Mouse (Mus musculus) heart, embryonic 15.5 days (tissue): Measurements from ENCODE around the gene Rpl23a. TPM values are rescaled to one million over a fixed set of nuclear protein-coding genes. Genes with fewer than 3 reads are reported as not detected.

Experiments
- ATAC-seq: fragments of 200-750 bp; cut with Nextera tagmentation; replicated peaks from 2 replicates; pipeline ENCODE4 v1.8.0; 2017; ENCODE audit warnings: low read depth, moderate TSS enrichment; ENCODE audit not compliant: insufficient number of reproducible peaks, insufficient read depth, low FRiP score
- H3K27ac ChIP-seq: fragments of 300-500 bp; sonication (generic); 2 replicates; pipeline ENCODE4 v1.5.1; 2015; ENCODE audit warnings: mild to moderate bottlenecking, inconsistent platforms
- H3K27me3 ChIP-seq: fragments of 300-500 bp; sonication (generic); 2 replicates; pipeline ENCODE4 v1.6.1; 2015; ENCODE audit warnings: inconsistent platforms
- H3K36me3 ChIP-seq: fragments of 300-500 bp; sonication (generic); 2 replicates; pipeline ENCODE4 v1.6.1; 2015; ENCODE audit warnings: mild to moderate bottlenecking, inconsistent platforms
- H3K4me1 ChIP-seq: fragments of 300-500 bp; sonication (generic); replicated peaks from 2 replicates; pipeline ENCODE4 v1.6.1; 2015; ENCODE audit warnings: inconsistent platforms
- H3K4me2 ChIP-seq: fragments of 300-500 bp; sonication (generic); 2 replicates; pipeline ENCODE4 v1.6.1; 2015; ENCODE audit warnings: inconsistent platforms, mild to moderate bottlenecking, moderate library complexity
- H3K4me3 ChIP-seq: fragments of 300-500 bp; sonication (generic); 2 replicates; pipeline ENCODE4 v1.5.1; 2015; ENCODE audit warnings: mild to moderate bottlenecking, inconsistent platforms
- H3K9ac ChIP-seq: fragments of 300-500 bp; sonication (generic); 2 replicates; pipeline ENCODE4 v1.6.1; 2015; ENCODE audit warnings: mild to moderate bottlenecking, inconsistent platforms
- H3K9me3 ChIP-seq: fragments of 300-500 bp; sonication (generic); replicated peaks from 2 replicates; pipeline ENCODE4 v1.6.1; 2016; ENCODE audit warnings: inconsistent platforms
- WGBS: fragments of 180-500 bp; shearing (Covaris S2); methylation state at CpG from one replicate; pipeline ENCODE4 v1.1.7; 2015; ENCODE audit warnings: mixed read lengths; 5-methylcytosine and 5-hydroxymethylcytosine counted together
- polyA plus RNA-seq: library from polyadenylated mRNA; unstranded; fragments of >200 nt; fragmentation: Nextera tagmentation; extraction: Ambion mirVana; gene quantifications from 2 replicates; pipeline ENCODE4 v1.2.1, GENCODE M21; 2015

The Rpl23a gene
- polyA plus RNA-seq, 1 experiment from 2014 or later: 816 TPM

- peaks cover 67% of the 10 kb centered on the region for H3K36me3 ChIP-seq
- no peak overlapping the region for H3K4me2 ChIP-seq
- H3K4me3 ChIP-seq: no peak overlapping the region
- peaks cover 12% of the 10 kb centered on the region; the same call in 1 of the 2 replicates for H3K4me1 ChIP-seq
- WGBS: 81% methylated on average over 5 of the region's 5 CpGs
- no peak for ATAC-seq
- H3K9me3 ChIP-seq: no peaks in the 10 kb centered on the region
- no peaks in the 10 kb centered on the region for H3K27me3 ChIP-seq
- no peak overlapping the region for H3K27ac ChIP-seq
- no peak overlapping the region for H3K9ac ChIP-seq
These were observed 27.7 kb downstream of the Rpl23a start for GRCm38 (mm10) chr11:78155674-78156073.

GRCm38 (mm10) chr11:78153778-78154177 lies 29.6 kb downstream of the Rpl23a start:
- Histone ChIP-seq H3K27ac (no peak overlapping the region), H3K9ac (no peak overlapping the region), H3K4me1 (0 out of 2 replicates have a peak, but pooled peaks cover 7% of the 10 kb centered on the region), H3K36me3 (peaks cover 65% of the 10 kb centered on the region), H3K4me2 (no peak overlapping the region), H3K9me3 (no peaks in the 10 kb centered on the region), H3K4me3 (no peak overlapping the region), H3K27me3 (no peaks in the 10 kb centered on the region)
- no peak for ATAC-seq
- WGBS: 82% methylated on average over 13 of the region's 13 CpGs

GRCm38 (mm10) chr11:78152299-78153231 lies 30.8 kb downstream of the Rpl23a start:
- H3K36me3 ChIP-seq: peaks cover 62% of the 10 kb centered on the region
- no peaks in the 10 kb centered on the region for H3K9me3 ChIP-seq
- 0 out of 2 replicates have a peak, but pooled peaks cover 7% of the 10 kb centered on the region for H3K4me1 ChIP-seq
- H3K27ac ChIP-seq: peak overlapping the region; percentile 34
- 62% methylated on average over 9 of the region's 9 CpGs for WGBS
- no peak overlapping the region for H3K9ac ChIP-seq
- no peak overlapping the region for H3K4me2 ChIP-seq
- ATAC-seq: 0 out of 2 replicates have a peak, but pooled peaks have one; percentile 15
- H3K4me3 ChIP-seq: no peak overlapping the region
- no peaks in the 10 kb centered on the region for H3K27me3 ChIP-seq

- 36% methylated on average over 1 of the region's 1 CpGs for WGBS
- Histone ChIP-seq H3K27ac (no peak overlapping the region), H3K36me3 (peaks cover 62% of the 10 kb centered on the region), H3K27me3 (no peaks in the 10 kb centered on the region), H3K4me1 (0 out of 2 replicates have a peak, but pooled peaks cover 7% of the 10 kb centered on the region), H3K4me2 (no peak overlapping the region), H3K9ac (no peak overlapping the region), H3K9me3 (no peaks in the 10 kb centered on the region), H3K4me3 (no peak overlapping the region)
- ATAC-seq: no peak
These were observed 32.2 kb downstream of the Rpl23a start for GRCm38 (mm10) chr11:78151161-78151560.

GRCm38 (mm10) chr11:78146707-78147543 lies 36.5 kb downstream of the Rpl23a start:
- Histone ChIP-seq H3K9me3 (no peaks in the 10 kb centered on the region), H3K4me2 (no peak overlapping the region), H3K27me3 (no peaks in the 10 kb centered on the region), H3K27ac (no peak overlapping the region), H3K36me3 (peaks cover 59% of the 10 kb centered on the region), H3K4me1 (peaks cover 2% of the 10 kb centered on the region; the same call in 1 of the 2 replicates), H3K9ac (no peak overlapping the region), H3K4me3 (no peak overlapping the region)
- 86% methylated on average over 6 of the region's 6 CpGs for WGBS
- no peak for ATAC-seq

- Histone ChIP-seq H3K4me3 (no peak overlapping the region), H3K9me3 (no peaks in the 10 kb centered on the region), H3K27me3 (no peaks in the 10 kb centered on the region), H3K27ac (no peak overlapping the region), H3K36me3 (peaks cover 56% of the 10 kb centered on the region), H3K4me1 (peaks cover 10% of the 10 kb centered on the region; the same call in 1 of the 2 replicates), H3K4me2 (no peak overlapping the region), H3K9ac (no peak overlapping the region)
- 92% methylated on average over 5 of the region's 5 CpGs for WGBS
- ATAC-seq: no peak
These were observed 37.2 kb downstream of the Rpl23a start for GRCm38 (mm10) chr11:78146168-78146567.

GRCm38 (mm10) chr11:78143520-78143919 lies 39.9 kb downstream of the Rpl23a start:
- Histone ChIP-seq H3K9ac (no peak overlapping the region), H3K27me3 (no peaks in the 10 kb centered on the region), H3K9me3 (no peaks in the 10 kb centered on the region), H3K4me1 (peaks cover 22% of the 10 kb centered on the region), H3K4me2 (no peak overlapping the region), H3K4me3 (no peak overlapping the region), H3K36me3 (peaks cover 35% of the 10 kb centered on the region), H3K27ac (no peak overlapping the region)
- 89% methylated on average over 2 of the region's 2 CpGs for WGBS
- ATAC-seq: no peak

- peaks cover 34% of the 10 kb centered on the region for H3K4me1 ChIP-seq
- WGBS: 48% methylated on average over 5 of the region's 5 CpGs
- H3K4me2 ChIP-seq: no peak overlapping the region
These were observed 42.7 kb downstream of the Rpl23a start for GRCm38 (mm10) chr11:78140665-78141064.

GRCm38 (mm10) chr11:78138023-78138422 lies 45.4 kb downstream of the Rpl23a start:
- Histone ChIP-seq H3K36me3 (peaks cover under 1% of the 10 kb centered on the region; the same call in 1 of the 2 replicates), H3K27me3 (no peaks in the 10 kb centered on the region), H3K9ac (no peak overlapping the region), H3K4me1 (peaks cover 38% of the 10 kb centered on the region), H3K4me3 (no peak overlapping the region), H3K27ac (peak overlapping the region; percentile 60), H3K9me3 (no peaks in the 10 kb centered on the region), H3K4me2 (no peak overlapping the region)
- 63% methylated on average over 3 of the region's 3 CpGs for WGBS
- no peak for ATAC-seq

More at GRCm38 (mm10) chr11:78140665-78141064, 42.7 kb downstream of the Rpl23a start:
- H3K27ac ChIP-seq: no peak overlapping the region
- no peaks in the 10 kb centered on the region for H3K27me3 ChIP-seq
- H3K4me3 ChIP-seq: no peak overlapping the region
- peaks cover 22% of the 10 kb centered on the region for H3K36me3 ChIP-seq
- ATAC-seq: no peak
- no peak overlapping the region for H3K9ac ChIP-seq
- H3K9me3 ChIP-seq: no peaks in the 10 kb centered on the region

- WGBS: 63% methylated on average over 4 of the region's 4 CpGs
These were observed 45.8 kb downstream of the Rpl23a start for GRCm38 (mm10) chr11:78137584-78137983.

GRCm38 (mm10) chr11:78136132-78136531 lies 47.3 kb downstream of the Rpl23a start:
- ATAC-seq: no peak
- Histone ChIP-seq H3K27ac (no peak overlapping the region), H3K4me3 (no peak overlapping the region), H3K36me3 (no peaks in the 10 kb centered on the region), H3K9ac (no peak overlapping the region), H3K9me3 (no peaks in the 10 kb centered on the region), H3K4me1 (peaks cover 29% of the 10 kb centered on the region), H3K27me3 (no peaks in the 10 kb centered on the region), H3K4me2 (no peak overlapping the region)
- 56% methylated on average over 1 of the region's 1 CpGs for WGBS

More at GRCm38 (mm10) chr11:78137584-78137983, 45.8 kb downstream of the Rpl23a start:
- no peaks in the 10 kb centered on the region for H3K27me3 ChIP-seq
- ATAC-seq: no peak
- H3K9ac ChIP-seq: no peak overlapping the region
- H3K36me3 ChIP-seq: no peaks in the 10 kb centered on the region
- H3K27ac ChIP-seq: peak overlapping the region; percentile 60
- peaks cover 39% of the 10 kb centered on the region for H3K4me1 ChIP-seq
- H3K4me2 ChIP-seq: no peak overlapping the region
- no peak overlapping the region for H3K4me3 ChIP-seq
- H3K9me3 ChIP-seq: no peaks in the 10 kb centered on the region
